Mouse (Mus musculus) monocyte, adult 2 months (primary cell): Measurements from ENCODE around the gene Etv6.

Source experiments
- DNase-seq, 2 experiments: peaks; one replicate each; pipeline ENCODE4 v3.0.0; 2022; ENCODE audit warnings: low spot score in 2 of 2, low read depth in 1 of 2

Etv6 gene

DNA sequence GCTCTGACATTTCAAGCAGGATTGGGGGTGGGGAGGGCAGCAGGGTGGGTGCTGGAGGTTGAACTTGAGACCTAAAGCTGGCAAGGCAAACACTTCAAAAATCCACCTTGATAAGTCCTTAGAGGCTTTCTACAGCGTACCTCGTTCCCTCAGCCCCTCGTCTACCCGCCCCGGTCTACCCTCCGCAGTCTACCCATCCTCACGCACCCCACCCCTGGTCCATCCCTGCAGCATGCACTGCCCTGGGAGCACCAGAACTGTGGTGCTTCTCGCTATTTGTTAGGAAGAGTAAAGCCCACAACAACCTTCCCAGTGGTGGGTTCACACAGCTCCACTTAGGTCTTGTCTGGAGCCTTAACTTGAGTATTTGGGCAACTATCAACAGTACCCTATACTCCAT, 277.1 kb downstream of the Etv6 start:
- no peak for DNase-seq

DNA sequence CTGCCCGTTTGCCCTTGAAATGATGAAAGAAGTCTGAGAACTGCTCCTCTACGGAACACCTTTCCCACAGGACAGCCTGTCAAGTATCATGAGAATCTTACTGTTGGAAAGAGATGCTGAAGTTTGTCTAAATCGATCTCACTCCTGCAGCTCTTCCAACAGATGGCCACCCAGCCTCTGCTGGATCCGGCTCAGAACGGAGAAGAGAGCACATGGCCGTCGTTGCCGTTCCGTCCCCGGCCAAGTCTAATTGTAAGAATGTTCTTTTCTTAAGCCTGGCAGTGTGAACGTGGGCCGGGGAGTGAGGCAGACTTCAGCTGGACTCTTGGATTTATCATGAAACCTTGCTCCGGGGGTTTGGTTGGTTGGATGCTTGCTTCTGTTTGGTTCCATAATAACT, 281.9 kb downstream of the Etv6 start:
- DNase-seq: no peak
